Mouse (Mus musculus) CH12.LX (cell line): ENCODE results near the gene Tmem239.

Experiments
- CHD1 ChIP-seq: IDR thresholded peaks from 2 replicates; pipeline ENCODE4 v1.6.1; 2012; ENCODE audit warnings: low read depth, low read length, improper control_type of control experiment, inconsistent platforms
- CTCF ChIP-seq, 2 experiments: IDR thresholded peaks in 1 of 2; conservative IDR thresholded peaks in 1 of 2; 2 replicates each; pipeline ENCODE4 v1.5.1; 2011 to 2012; ENCODE audit warnings: low read depth in 2 of 2, low read length in 2 of 2, improper control_type of control experiment in 1 of 2, inconsistent platforms in 1 of 2, mild to moderate bottlenecking in 1 of 2, moderate library complexity in 1 of 2
- ETS1 ChIP-seq: conservative IDR thresholded peaks from 2 replicates; pipeline ENCODE4 v1.6.1; 2012; ENCODE audit warnings: low read depth, mild to moderate bottlenecking, inconsistent platforms, low read length, improper control_type of control experiment, moderate library complexity
- MAFK ChIP-seq: IDR thresholded peaks from 2 replicates; pipeline ENCODE4 v1.6.1; 2011; ENCODE audit warnings: low read length, improper control_type of control experiment; ENCODE audit not compliant: insufficient replicate concordance
- POLR2A ChIP-seq: IDR thresholded peaks from 2 replicates; pipeline ENCODE4 v1.6.1; 2011; ENCODE audit warnings: low read depth, mild to moderate bottlenecking, improper control_type of control experiment, low read length
- POLR2AphosphoS2 ChIP-seq: IDR thresholded peaks from 2 replicates; pipeline ENCODE4 v1.6.1; 2011; ENCODE audit warnings: low read depth, low read length, improper control_type of control experiment
- RAD21 ChIP-seq: IDR thresholded peaks from 2 replicates; pipeline ENCODE4 v1.6.1; 2011; ENCODE audit warnings: low read depth, mild to moderate bottlenecking, low read length, improper control_type of control experiment, moderate library complexity
- SMC3 ChIP-seq: IDR thresholded peaks from 2 replicates; pipeline ENCODE4 v1.6.1; 2011; ENCODE audit warnings: low read depth, low read length, improper control_type of control experiment
- TCF12 ChIP-seq: IDR thresholded peaks from 2 replicates; pipeline ENCODE4 v1.6.1; 2014; ENCODE audit warnings: low read depth, mild to moderate bottlenecking, inconsistent platforms, low read length, improper control_type of control experiment
- USF1 ChIP-seq: IDR thresholded peaks from 2 replicates; pipeline ENCODE4 v1.6.1; 2014; ENCODE audit warnings: low read depth, mild to moderate bottlenecking, inconsistent platforms, low read length, improper control_type of control experiment
- ZC3H11A ChIP-seq: IDR thresholded peaks from 2 replicates; pipeline ENCODE4 v1.6.1; 2012; ENCODE audit warnings: low read depth, mild to moderate bottlenecking, inconsistent platforms, low read length, improper control_type of control experiment
- ZMIZ1 ChIP-seq: IDR thresholded peaks from 2 replicates; pipeline ENCODE4 v1.6.1; 2012; ENCODE audit warnings: low read depth, mild to moderate bottlenecking, inconsistent platforms, low read length, improper control_type of control experiment
- ZNF384 ChIP-seq: IDR thresholded peaks from 2 replicates; pipeline ENCODE4 v1.6.1; 2012; ENCODE audit warnings: low read depth, low read length, improper control_type of control experiment, inconsistent platforms

GRCm38 (mm10) chr2:130362511-130363026, 43.7 kb upstream of the Tmem239 start:
- TF ChIP-seq CTCF (conservative IDR thresholded peaks at IDR 0.05 in 1 of 2, IDR thresholded peaks at IDR 0.05 in 1 of 2; ENCODE audit: low read depth in 2 of 2, low read length in 2 of 2) (peak; percentile 16 to 73; a peak in 2 of 4 replicates), CHD1 (no peak), ETS1 (no peak), RAD21 (peak; percentile 69), ZC3H11A (no peak), TCF12 (no peak), POLR2AphosphoS2 (no peak), ZNF384 (no peak), POLR2A (no peak), MAFK (no peak), ZMIZ1 (no peak), SMC3 (peak; percentile 63), USF1 (no peak)
